Mouse (Mus musculus): ENCODE data around the gene Mt2. TPM values are rescaled to one million over a fixed set of nuclear protein-coding genes. Genes with fewer than 3 reads are reported as not detected.
A peak's percentile ranks its signal among the peaks of the same experiment; 100 is the strongest.
"Not testable (repeated sequence)": the region's sequence is repeated elsewhere in the genome, so short reads cannot be mapped to it uniquely, and the experiment has no call there.

The Mt2 gene
- polyA plus RNA-seq, 1 experiment from 2014 or later: 13.2 TPM

- Histone ChIP-seq H3K9me3 (replicated peaks) (no peaks in the 10 kb centered on the region), H3K27me3 (peaks cover 19% of the 10 kb centered on the region), H3K9ac (no peak overlapping the region), H3K27ac (no peak overlapping the region), H3K36me3 (no peaks in the 10 kb centered on the region), H3K4me1 (peaks cover 23% of the 10 kb centered on the region), H3K4me3 (no peak overlapping the region), H3K4me2 (replicated peaks) (no peak overlapping the region)
- 73% methylated on average over 5 of the region's 5 CpGs for WGBS
- no peak for ATAC-seq (ENCODE audit: low FRiP score)
Measured at GRCm38 (mm10) chr8:94150925-94151324, 21.5 kb upstream of the Mt2 start.

GRCm38 (mm10) chr8:94152513-94153300 is 19.8 kb upstream of the Mt2 start, which contains the start of gene Mt3:
TSS of gene Mt3 (plus strand) at chr8:94152607.
- Histone ChIP-seq H3K9me3 (replicated peaks) (no peaks in the 10 kb centered on the region), H3K4me3 (peak within 1 kb of the TSS; percentile 32), H3K36me3 (no peaks in the 10 kb centered on the region), H3K27ac (0 out of 2 replicates have a peak within 1 kb of the TSS, but pooled peaks have one; percentile 17), H3K4me1 (peaks cover 23% of the 10 kb centered on the region), H3K4me2 (replicated peaks) (peak within 1 kb of the TSS; percentile 70), H3K27me3 (peaks cover 19% of the 10 kb centered on the region), H3K9ac (peak within 1 kb of the TSS; percentile 39)
- WGBS: 1% methylated on average over 29 of the region's 29 CpGs
- ATAC-seq (ENCODE audit: low FRiP score): peak; percentile 85

- 33% methylated on average over 7 of the region's 7 CpGs for WGBS
- Histone ChIP-seq H3K4me2 (replicated peaks) (peak overlapping the region; percentile 70), H3K9me3 (replicated peaks) (no peaks in the 10 kb centered on the region), H3K4me1 (peaks cover 23% of the 10 kb centered on the region), H3K27ac (0 out of 2 replicates have a peak overlapping the region, but pooled peaks have one; percentile 17), H3K9ac (0 out of 2 replicates have a peak overlapping the region, but pooled peaks have one; percentile 39), H3K36me3 (no peaks in the 10 kb centered on the region), H3K27me3 (peaks cover 19% of the 10 kb centered on the region), H3K4me3 (peak overlapping the region; percentile 32)
- ATAC-seq (ENCODE audit: low FRiP score): 0 out of 2 replicates have a peak, but pooled peaks have one; percentile 37
Measured at GRCm38 (mm10) chr8:94153451-94153850, 19.0 kb upstream of the Mt2 start.

- no peak overlapping the region for H3K4me2 ChIP-seq (replicated peaks)
- H3K27ac ChIP-seq: no peak overlapping the region
- H3K27me3 ChIP-seq: peaks cover 19% of the 10 kb centered on the region
- no peak for ATAC-seq (ENCODE audit: low FRiP score)
- H3K4me1 ChIP-seq: peaks cover 23% of the 10 kb centered on the region
- H3K36me3 ChIP-seq: no peaks in the 10 kb centered on the region
- H3K9ac ChIP-seq: no peak overlapping the region
- H3K9me3 ChIP-seq (replicated peaks): no peaks in the 10 kb centered on the region
- H3K4me3 ChIP-seq: no peak overlapping the region
- WGBS: 47% methylated on average over 6 of the region's 6 CpGs
Measured at GRCm38 (mm10) chr8:94154537-94154936, 17.9 kb upstream of the Mt2 start.

- ATAC-seq (ENCODE audit: low FRiP score): no peak
- no peak overlapping the region for H3K9ac ChIP-seq
- no peak overlapping the region for H3K27ac ChIP-seq
- no peaks in the 10 kb centered on the region for H3K36me3 ChIP-seq
- WGBS: 83% methylated on average over 4 of the region's 4 CpGs
- H3K9me3 ChIP-seq (replicated peaks): no peaks in the 10 kb centered on the region
- peaks cover 19% of the 10 kb centered on the region for H3K27me3 ChIP-seq
- H3K4me1 ChIP-seq: peaks cover 23% of the 10 kb centered on the region
- no peak overlapping the region for H3K4me2 ChIP-seq (replicated peaks)
- H3K4me3 ChIP-seq: no peak overlapping the region
Measured at GRCm38 (mm10) chr8:94156092-94156491, 16.4 kb upstream of the Mt2 start.

- H3K4me3 ChIP-seq; H3K4me2 ChIP-seq (replicated peaks); ATAC-seq (ENCODE audit: low FRiP score); H3K4me1 ChIP-seq; H3K9me3 ChIP-seq (replicated peaks); H3K36me3 ChIP-seq; H3K27ac ChIP-seq; H3K9ac ChIP-seq: not testable (repeated sequence)
- 74% methylated on average over 8 of the region's 8 CpGs for WGBS
- peaks cover 26% of the 10 kb centered on the region for H3K27me3 ChIP-seq
Measured at GRCm38 (mm10) chr8:94165772-94166171, 6.7 kb upstream of the Mt2 start.

GRCm38 (mm10) chr8:94167244-94167643 is 5.2 kb upstream of the Mt2 start:
- no peaks in the 10 kb centered on the region for H3K9me3 ChIP-seq (replicated peaks)
- peak; percentile 58; the same call in 1 of the 2 replicates for ATAC-seq (ENCODE audit: low FRiP score)
- H3K36me3 ChIP-seq: no peaks in the 10 kb centered on the region
- no peak overlapping the region for H3K9ac ChIP-seq
- peaks cover 9% of the 10 kb centered on the region for H3K4me1 ChIP-seq
- H3K4me2 ChIP-seq (replicated peaks): 0 out of 2 replicates have a peak overlapping the region, but pooled peaks have one; percentile 4
- no peak overlapping the region for H3K4me3 ChIP-seq
- no peak overlapping the region for H3K27ac ChIP-seq
- 5% methylated on average over 6 of the region's 6 CpGs for WGBS
- peaks cover 40% of the 10 kb centered on the region for H3K27me3 ChIP-seq

- Histone ChIP-seq H3K27me3 (peaks cover 63% of the 10 kb centered on the region), H3K9ac (no peak overlapping the region), H3K4me2 (replicated peaks) (no peak overlapping the region), H3K4me1 (peaks cover 24% of the 10 kb centered on the region), H3K36me3 (no peaks in the 10 kb centered on the region), H3K27ac (no peak overlapping the region), H3K4me3 (no peak overlapping the region), H3K9me3 (replicated peaks) (no peaks in the 10 kb centered on the region)
- 82% methylated on average over 5 of the region's 5 CpGs for WGBS
- ATAC-seq (ENCODE audit: low FRiP score): no peak
Measured at GRCm38 (mm10) chr8:94169547-94169946, 2.9 kb upstream of the Mt2 start.

GRCm38 (mm10) chr8:94171321-94171755 is 1.1 kb upstream of the Mt2 start:
- Histone ChIP-seq H3K27me3 (peaks cover 81% of the 10 kb centered on the region), H3K4me3 (no peak overlapping the region), H3K9me3 (replicated peaks) (no peaks in the 10 kb centered on the region), H3K4me1 (peaks cover 24% of the 10 kb centered on the region), H3K9ac (no peak overlapping the region), H3K4me2 (replicated peaks) (peak overlapping the region; percentile 91; the same call in 1 of the 2 replicates), H3K27ac (no peak overlapping the region), H3K36me3 (no peaks in the 10 kb centered on the region)
- ATAC-seq (ENCODE audit: low FRiP score): no peak
- 46% methylated on average over 10 of the region's 10 CpGs for WGBS

GRCm38 (mm10) chr8:94172809-94173732 is 607 bp downstream of the Mt2 start:
- peak overlapping the region; percentile 45 for H3K4me3 ChIP-seq
- peak overlapping the region; percentile 47; the same call in 1 of the 2 replicates for H3K9ac ChIP-seq
- peaks cover 24% of the 10 kb centered on the region for H3K4me1 ChIP-seq
- H3K9me3 ChIP-seq (replicated peaks): no peaks in the 10 kb centered on the region
- no peak for ATAC-seq (ENCODE audit: low FRiP score)
- peaks cover 94% of the 10 kb centered on the region for H3K27me3 ChIP-seq
- H3K4me2 ChIP-seq (replicated peaks): peak overlapping the region; percentile 91
- no peak overlapping the region for H3K27ac ChIP-seq
- H3K36me3 ChIP-seq: no peaks in the 10 kb centered on the region
- WGBS: 1% methylated on average over 39 of the region's 39 CpGs

- no peak for ATAC-seq (ENCODE audit: low FRiP score)
- Histone ChIP-seq H3K27ac (no peak overlapping the region), H3K4me1 (peaks cover 29% of the 10 kb centered on the region), H3K9ac (no peak overlapping the region), H3K27me3 (peaks cover 99% of the 10 kb centered on the region), H3K4me2 (replicated peaks) (no peak overlapping the region), H3K9me3 (replicated peaks) (no peaks in the 10 kb centered on the region), H3K36me3 (no peaks in the 10 kb centered on the region), H3K4me3 (no peak overlapping the region)
- WGBS: 49% methylated on average over 11 of the region's 11 CpGs
Measured at GRCm38 (mm10) chr8:94173848-94174403, 1.5 kb downstream of the Mt2 start.

Data from hindbrain, embryonic 12.5 days (tissue).